Mouse (Mus musculus) subcutaneous adipose tissue, adult 2 months (tissue): ENCODE data around the gene Trmt44. TPM values are rescaled to one million over a fixed set of nuclear protein-coding genes. Genes with fewer than 3 reads are reported as not detected.

ENCODE experiments used
- polyA plus RNA-seq: library from polyadenylated mRNA; depleted of rRNA; stranded (reverse); fragments of >200 nt; gene quantifications from 2 replicates; pipeline ENCODE4 v1.2.3, GENCODE M21; 2012; ENCODE audit warnings: low replicate concordance; rRNA removed

Trmt44 gene
- polyA plus RNA-seq = 3.9 and 8.0 TPM in 2 replicates

GRCm38 (mm10) chr5:35574653-35575599 is at the start of gene Trmt44:
Gene Trmt44, minus strand, starts transcription at chr5:35575070.

GRCm38 (mm10) chr5:35582445-35583220 is 7.8 kb upstream of the Trmt44 start, which contains the start of gene Acox3:
Gene Acox3, plus strand, starts transcription at chr5:35583040.

GRCm38 (mm10) chr5:35525469-35526123 is 49.3 kb downstream of the Trmt44 start, which contains the start of gene Cpz:
Gene Cpz, minus strand, starts transcription at chr5:35525698.

Other genes starting within 250 kb of the Trmt44 start
- gene Hmx1, start 186.0 kb downstream of the Trmt44 start, polyA plus RNA-seq = not detected in 2 replicates
- gene Cpz, start 49.4 kb downstream of the Trmt44 start, polyA plus RNA-seq = 11.3 and 53.2 TPM in 2 replicates
- gene Acox3, start 8.0 kb upstream of the Trmt44 start, polyA plus RNA-seq = 45.0 and 48.6 TPM in 2 replicates
- gene Htra3, start 104.7 kb upstream of the Trmt44 start, polyA plus RNA-seq = 313 and 506 TPM in 2 replicates
- gene Sh3tc1, start 164.9 kb upstream of the Trmt44 start, polyA plus RNA-seq = 16.1 and 39.6 TPM in 2 replicates
- gene Ablim2, start 182.8 kb upstream of the Trmt44 start, polyA plus RNA-seq = 10.6 and 27.0 TPM in 2 replicates